Mouse (Mus musculus) embryonic facial prominence, embryonic 15.5 days (tissue): ENCODE data around the gene Plac8. TPM values are rescaled to one million over a fixed set of nuclear protein-coding genes. Genes with fewer than 3 reads are reported as not detected.

Experiments
- ATAC-seq: fragments of 200-750 bp; cut with Nextera tagmentation; 2 replicates; pipeline ENCODE4 v1.8.0; 2017; ENCODE audit warnings: low read depth, moderate TSS enrichment; ENCODE audit not compliant: insufficient number of reproducible peaks, low FRiP score, low TSS enrichment
- H3K27ac ChIP-seq: fragments of 300-500 bp; sonication (generic); replicated peaks from 2 replicates; pipeline ENCODE4 v1.5.1; 2015; ENCODE audit warnings: mild to moderate bottlenecking, inconsistent platforms
- H3K27me3 ChIP-seq: fragments of 300-500 bp; sonication (generic); 2 replicates; pipeline ENCODE4 v1.6.1; 2015; ENCODE audit warnings: inconsistent platforms
- H3K36me3 ChIP-seq: fragments of 300-500 bp; sonication (generic); 2 replicates; pipeline ENCODE4 v1.6.1; 2015; ENCODE audit warnings: mild to moderate bottlenecking, inconsistent platforms
- H3K4me1 ChIP-seq: fragments of 300-500 bp; sonication (generic); 2 replicates; pipeline ENCODE4 v1.6.1; 2015; ENCODE audit warnings: inconsistent platforms
- H3K4me2 ChIP-seq: fragments of 300-500 bp; sonication (generic); replicated peaks from 2 replicates; pipeline ENCODE4 v1.6.1; 2015; ENCODE audit warnings: mild to moderate bottlenecking, inconsistent platforms
- H3K4me3 ChIP-seq: fragments of 300-500 bp; sonication (generic); replicated peaks from 2 replicates; pipeline ENCODE4 v1.5.1; 2015; ENCODE audit warnings: mild to moderate bottlenecking, inconsistent platforms
- H3K9ac ChIP-seq: fragments of 300-500 bp; sonication (generic); 2 replicates; pipeline ENCODE4 v1.6.1; 2015; ENCODE audit warnings: inconsistent platforms
- H3K9me3 ChIP-seq: fragments of 300-500 bp; sonication (generic); replicated peaks from 2 replicates; pipeline ENCODE4 v1.6.1; 2016; ENCODE audit warnings: inconsistent platforms
- WGBS: fragments of 180-500 bp; shearing (Covaris S2); methylation state at CpG from one replicate; pipeline ENCODE4 v1.1.7; 2015; 5-methylcytosine and 5-hydroxymethylcytosine counted together
- polyA plus RNA-seq: library from polyadenylated mRNA; unstranded; fragments of >200 nt; fragmentation: Nextera tagmentation; extraction: Ambion mirVana; gene quantifications from 2 replicates; pipeline ENCODE4 v1.2.1, GENCODE M21; 2015

Plac8 gene
- polyA plus RNA-seq, 1 experiment from 2014 or later: 9.8 TPM

- H3K27me3 ChIP-seq: no peaks in the 10 kb centered on the region
- H3K4me1 ChIP-seq: no peaks in the 10 kb centered on the region
- H3K27ac ChIP-seq: no peak overlapping the region
- WGBS: 83% methylated on average over 5 of the region's 5 CpGs
- no peak for ATAC-seq
- no peak overlapping the region for H3K4me2 ChIP-seq
- no peaks in the 10 kb centered on the region for H3K36me3 ChIP-seq
- H3K9ac ChIP-seq: no peak overlapping the region
- H3K9me3 ChIP-seq: no peaks in the 10 kb centered on the region
- H3K4me3 ChIP-seq: no peak overlapping the region
These were observed 6.9 kb upstream of the Plac8 start for GRCm38 (mm10) chr5:100578863-100579411.

- Histone ChIP-seq H3K4me1 (peaks cover 3% of the 10 kb centered on the region; the same call in 1 of the 2 replicates), H3K4me3 (no peak overlapping the region), H3K4me2 (no peak overlapping the region), H3K27me3 (no peaks in the 10 kb centered on the region), H3K9me3 (no peaks in the 10 kb centered on the region), H3K27ac (no peak overlapping the region), H3K9ac (no peak overlapping the region), H3K36me3 (no peaks in the 10 kb centered on the region)
- WGBS: 64% methylated on average over 1 of the region's 1 CpGs
- no peak for ATAC-seq
These were observed 2.7 kb upstream of the Plac8 start for GRCm38 (mm10) chr5:100574771-100575170.

- 88% methylated on average over 5 of the region's 5 CpGs for WGBS
- Histone ChIP-seq H3K36me3 (no peaks in the 10 kb centered on the region), H3K9ac (no peak overlapping the region), H3K9me3 (no peaks in the 10 kb centered on the region), H3K4me2 (no peak overlapping the region), H3K27ac (no peak overlapping the region), H3K27me3 (no peaks in the 10 kb centered on the region), H3K4me1 (peaks cover 3% of the 10 kb centered on the region; the same call in 1 of the 2 replicates), H3K4me3 (no peak overlapping the region)
- ATAC-seq: no peak
These were observed 1.2 kb upstream of the Plac8 start for GRCm38 (mm10) chr5:100573256-100573655.

GRCm38 (mm10) chr5:100570716-100571115 is 1.3 kb downstream of the Plac8 start:
- Histone ChIP-seq H3K9me3 (no peaks in the 10 kb centered on the region), H3K27ac (no peak overlapping the region), H3K27me3 (no peaks in the 10 kb centered on the region), H3K36me3 (no peaks in the 10 kb centered on the region), H3K9ac (no peak overlapping the region), H3K4me1 (peaks cover 3% of the 10 kb centered on the region; the same call in 1 of the 2 replicates), H3K4me3 (no peak overlapping the region), H3K4me2 (no peak overlapping the region)
- ATAC-seq: no peak
- 25% methylated on average over 8 of the region's 8 CpGs for WGBS

- H3K36me3 ChIP-seq: no peaks in the 10 kb centered on the region
- H3K27ac ChIP-seq: no peak overlapping the region
- H3K9ac ChIP-seq: no peak overlapping the region
- no peak overlapping the region for H3K4me2 ChIP-seq
- no peaks in the 10 kb centered on the region for H3K9me3 ChIP-seq
- H3K27me3 ChIP-seq: no peaks in the 10 kb centered on the region
- no peak overlapping the region for H3K4me3 ChIP-seq
- 59% methylated on average over 13 of the region's 13 CpGs for WGBS
- ATAC-seq: no peak
- peaks cover 3% of the 10 kb centered on the region; the same call in 1 of the 2 replicates for H3K4me1 ChIP-seq
These were observed 1.9 kb downstream of the Plac8 start for GRCm38 (mm10) chr5:100569997-100570595.

GRCm38 (mm10) chr5:100569250-100569934 is 2.7 kb downstream of the Plac8 start:
- H3K27ac ChIP-seq: no peak overlapping the region
- no peaks in the 10 kb centered on the region for H3K27me3 ChIP-seq
- H3K4me1 ChIP-seq: peaks cover 3% of the 10 kb centered on the region; the same call in 1 of the 2 replicates
- H3K36me3 ChIP-seq: no peaks in the 10 kb centered on the region
- 76% methylated on average over 18 of the region's 18 CpGs for WGBS
- no peak overlapping the region for H3K9ac ChIP-seq
- ATAC-seq: no peak
- H3K4me3 ChIP-seq: no peak overlapping the region
- no peak overlapping the region for H3K4me2 ChIP-seq
- H3K9me3 ChIP-seq: no peaks in the 10 kb centered on the region

GRCm38 (mm10) chr5:100568802-100569201 is 3.2 kb downstream of the Plac8 start:
- Histone ChIP-seq H3K27ac (no peak overlapping the region), H3K27me3 (no peaks in the 10 kb centered on the region), H3K4me3 (no peak overlapping the region), H3K9ac (no peak overlapping the region), H3K4me1 (peaks cover 3% of the 10 kb centered on the region; the same call in 1 of the 2 replicates), H3K36me3 (no peaks in the 10 kb centered on the region), H3K4me2 (no peak overlapping the region), H3K9me3 (no peaks in the 10 kb centered on the region)
- 83% methylated on average over 3 of the region's 3 CpGs for WGBS
- no peak for ATAC-seq

GRCm38 (mm10) chr5:100568177-100568576 is 3.9 kb downstream of the Plac8 start:
- WGBS: 77% methylated on average over 8 of the region's 8 CpGs
- peaks cover 3% of the 10 kb centered on the region; the same call in 1 of the 2 replicates for H3K4me1 ChIP-seq
- no peaks in the 10 kb centered on the region for H3K36me3 ChIP-seq
- H3K27ac ChIP-seq: no peak overlapping the region
- H3K9ac ChIP-seq: no peak overlapping the region
- no peaks in the 10 kb centered on the region for H3K9me3 ChIP-seq
- H3K4me3 ChIP-seq: no peak overlapping the region
- no peaks in the 10 kb centered on the region for H3K27me3 ChIP-seq
- H3K4me2 ChIP-seq: no peak overlapping the region
- no peak for ATAC-seq

GRCm38 (mm10) chr5:100567258-100568032 is 4.6 kb downstream of the Plac8 start:
- no peak overlapping the region for H3K4me3 ChIP-seq
- peaks cover 3% of the 10 kb centered on the region; the same call in 1 of the 2 replicates for H3K4me1 ChIP-seq
- no peaks in the 10 kb centered on the region for H3K9me3 ChIP-seq
- no peak overlapping the region for H3K4me2 ChIP-seq
- H3K27ac ChIP-seq: no peak overlapping the region
- 69% methylated on average over 13 of the region's 13 CpGs for WGBS
- ATAC-seq: no peak
- no peaks in the 10 kb centered on the region for H3K36me3 ChIP-seq
- H3K9ac ChIP-seq: no peak overlapping the region
- no peaks in the 10 kb centered on the region for H3K27me3 ChIP-seq

- WGBS: 64% methylated on average over 2 of the region's 2 CpGs
- no peak for ATAC-seq
- peaks cover 3% of the 10 kb centered on the region; the same call in 1 of the 2 replicates for H3K4me1 ChIP-seq
- H3K4me3 ChIP-seq: no peak overlapping the region
- no peak overlapping the region for H3K9ac ChIP-seq
- H3K4me2 ChIP-seq: no peak overlapping the region
- no peaks in the 10 kb centered on the region for H3K27me3 ChIP-seq
- no peak overlapping the region for H3K27ac ChIP-seq
- H3K9me3 ChIP-seq: no peaks in the 10 kb centered on the region
- no peaks in the 10 kb centered on the region for H3K36me3 ChIP-seq
These were observed 5.2 kb downstream of the Plac8 start for GRCm38 (mm10) chr5:100566798-100567197.

- no peak overlapping the region for H3K9ac ChIP-seq
- no peak overlapping the region for H3K4me3 ChIP-seq
- H3K27ac ChIP-seq: no peak overlapping the region
- H3K36me3 ChIP-seq: no peaks in the 10 kb centered on the region
- ATAC-seq: no peak
- 77% methylated on average over 9 of the region's 9 CpGs for WGBS
- H3K27me3 ChIP-seq: no peaks in the 10 kb centered on the region
- no peak overlapping the region for H3K4me2 ChIP-seq
- H3K4me1 ChIP-seq: no peaks in the 10 kb centered on the region
- H3K9me3 ChIP-seq: no peaks in the 10 kb centered on the region
These were observed 9.3 kb downstream of the Plac8 start for GRCm38 (mm10) chr5:100562702-100563101.
